Mouse (Mus musculus): ENCODE results near the gene Eomes. TPM values are rescaled to one million over a fixed set of nuclear protein-coding genes. Genes with fewer than 3 reads are reported as not detected.

Eomes gene
- polyA plus RNA-seq, 1 experiment from 2014 or later: 0.11 TPM

DNA sequence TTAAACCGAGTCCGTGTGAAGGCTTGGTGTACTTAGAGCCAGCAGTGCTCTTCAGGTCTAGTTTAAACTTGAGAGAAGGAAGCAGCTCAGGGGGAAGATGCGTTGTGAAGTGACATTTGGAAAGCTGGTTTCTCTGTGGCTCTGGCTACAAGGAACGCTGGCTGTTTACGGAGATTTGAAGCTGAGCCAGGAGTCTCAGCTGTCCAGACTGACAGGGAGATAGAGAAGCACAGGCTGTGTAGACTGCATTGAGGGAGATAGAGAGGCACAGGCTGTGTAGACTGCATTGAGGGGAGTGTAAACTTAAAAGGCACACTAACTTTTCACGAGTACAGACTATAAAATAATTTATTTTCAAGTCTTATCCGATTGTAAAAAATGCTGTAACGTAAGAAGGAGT is 42.0 kb downstream of the Eomes start:
- peak overlapping the region; percentile 69 for H3K27ac ChIP-seq (ENCODE audit: poor library complexity, severe bottlenecking)
- H3K4me1 ChIP-seq (replicated peaks): peaks cover 65% of the 10 kb centered on the region
- no peaks in the 10 kb centered on the region for H3K9me3 ChIP-seq (replicated peaks)
- H3K4me3 ChIP-seq: peak overlapping the region; percentile 13; the same call in 1 of the 2 replicates
- H3K27me3 ChIP-seq (replicated peaks): no peaks in the 10 kb centered on the region
- WGBS: 34% methylated on average over 8 of the region's 8 CpGs
- H3K4me2 ChIP-seq: peak overlapping the region; percentile 53
- peaks cover 34% of the 10 kb centered on the region for H3K36me3 ChIP-seq
- no peak overlapping the region for H3K9ac ChIP-seq
- no peak for ATAC-seq (ENCODE audit: insufficient number of reproducible peaks, low FRiP score)

DNA sequence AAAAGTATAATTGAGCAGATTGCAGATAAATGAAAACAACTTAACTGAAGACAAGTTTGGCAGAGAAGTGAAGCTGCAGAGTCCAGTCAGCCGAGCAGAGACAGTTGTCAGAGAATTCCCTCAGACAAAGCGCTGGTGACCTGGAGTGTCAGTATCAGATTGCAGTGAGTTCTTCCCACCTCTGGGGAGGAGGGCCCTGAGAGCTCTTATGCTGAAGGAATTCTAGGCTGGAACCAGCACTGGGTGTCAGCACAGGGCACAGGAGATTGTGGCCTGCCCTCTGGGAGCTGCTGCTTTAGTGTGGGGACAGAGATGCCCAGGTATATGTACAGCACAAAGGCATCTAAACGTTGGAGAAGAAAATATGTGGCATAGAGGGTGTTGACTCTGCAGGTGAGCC is 42.8 kb downstream of the Eomes start:
- no peak overlapping the region for H3K9ac ChIP-seq
- no peak overlapping the region for H3K4me2 ChIP-seq
- H3K9me3 ChIP-seq (replicated peaks): no peaks in the 10 kb centered on the region
- peak overlapping the region; percentile 42 for H3K27ac ChIP-seq (ENCODE audit: poor library complexity, severe bottlenecking)
- 10% methylated on average over 3 of the region's 3 CpGs for WGBS
- no peak overlapping the region for H3K4me3 ChIP-seq
- peak; percentile 47; the same call in 1 of the 2 replicates for ATAC-seq (ENCODE audit: insufficient number of reproducible peaks, low FRiP score)
- H3K27me3 ChIP-seq (replicated peaks): no peaks in the 10 kb centered on the region
- H3K36me3 ChIP-seq: peaks cover 33% of the 10 kb centered on the region
- H3K4me1 ChIP-seq (replicated peaks): peaks cover 59% of the 10 kb centered on the region

DNA sequence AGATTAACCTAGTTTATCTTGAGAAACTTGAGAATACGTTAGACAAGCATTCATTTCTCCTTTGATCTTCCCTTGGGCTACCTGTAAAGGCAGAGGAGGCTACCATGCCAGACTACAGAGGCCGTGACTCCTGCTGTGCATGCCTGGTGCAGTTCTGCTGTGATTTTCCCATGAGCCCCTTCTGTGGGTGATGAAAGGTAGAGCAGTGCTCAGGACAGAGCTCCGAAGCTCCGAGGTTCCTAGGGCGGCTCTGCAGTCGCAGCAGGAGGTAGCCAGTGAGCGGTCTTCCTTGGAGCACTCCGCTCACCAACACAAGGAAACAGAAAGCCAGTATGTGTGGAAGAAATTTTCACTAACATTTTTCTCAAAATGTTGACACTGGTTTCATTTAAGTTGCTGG is 43.6 kb downstream of the Eomes start:
- no peak for ATAC-seq (ENCODE audit: insufficient number of reproducible peaks, low FRiP score)
- Histone ChIP-seq H3K27ac (ENCODE audit: poor library complexity, severe bottlenecking) (no peak overlapping the region), H3K4me1 (replicated peaks) (peaks cover 53% of the 10 kb centered on the region), H3K4me3 (no peak overlapping the region), H3K9me3 (replicated peaks) (no peaks in the 10 kb centered on the region), H3K36me3 (peaks cover 37% of the 10 kb centered on the region), H3K9ac (peak overlapping the region; percentile 58), H3K4me2 (no peak overlapping the region), H3K27me3 (replicated peaks) (no peaks in the 10 kb centered on the region)
- WGBS: 61% methylated on average over 8 of the region's 8 CpGs

DNA sequence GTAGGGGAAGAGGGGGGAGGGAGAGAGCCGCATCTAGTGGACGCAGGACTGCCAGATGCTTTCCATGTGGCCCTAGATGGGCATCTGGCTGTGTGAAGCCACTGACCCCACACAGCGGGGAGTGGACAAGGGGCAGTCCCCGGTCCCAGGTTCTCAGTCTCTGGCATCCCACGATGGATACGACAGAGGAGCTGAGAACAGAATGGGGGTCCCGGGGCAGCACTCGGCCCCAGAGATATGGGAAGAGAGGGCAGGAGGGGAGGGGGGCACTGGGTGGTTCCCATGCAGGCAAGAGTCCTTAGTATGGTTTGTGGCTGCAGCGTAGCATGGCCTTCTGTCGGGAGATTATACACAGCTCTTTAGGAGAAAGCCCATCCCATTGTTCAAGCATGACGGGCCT is 45.7 kb downstream of the Eomes start:
- Histone ChIP-seq H3K27ac (ENCODE audit: poor library complexity, severe bottlenecking) (peak overlapping the region; percentile 72), H3K36me3 (peaks cover 50% of the 10 kb centered on the region), H3K4me2 (no peak overlapping the region), H3K9ac (no peak overlapping the region), H3K4me3 (no peak overlapping the region), H3K27me3 (replicated peaks) (no peaks in the 10 kb centered on the region), H3K4me1 (replicated peaks) (peaks cover 38% of the 10 kb centered on the region), H3K9me3 (replicated peaks) (no peaks in the 10 kb centered on the region)
- no peak for ATAC-seq (ENCODE audit: insufficient number of reproducible peaks, low FRiP score)
- 80% methylated on average over 11 of the region's 11 CpGs for WGBS

DNA sequence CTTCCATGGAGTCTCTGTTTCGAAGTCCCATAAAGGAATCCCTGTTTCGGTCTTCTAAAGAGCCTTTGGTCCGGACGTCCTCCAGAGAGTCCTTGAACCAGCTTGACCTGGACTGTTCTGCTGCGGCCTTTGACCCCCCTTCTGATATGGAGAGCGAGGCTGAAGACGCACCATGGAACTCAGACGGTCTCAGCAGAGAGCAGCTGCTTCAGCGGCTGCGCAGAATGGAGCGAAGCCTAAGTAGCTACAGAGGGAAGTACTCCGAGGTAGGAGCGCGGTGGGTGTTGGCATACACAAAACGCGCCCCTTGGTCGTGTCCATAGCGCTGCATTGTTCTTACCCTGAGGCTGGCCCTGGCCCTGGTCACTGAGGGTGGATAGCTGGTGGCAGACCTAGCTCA is 49.0 kb downstream of the Eomes start:
- H3K27me3 ChIP-seq (replicated peaks): no peaks in the 10 kb centered on the region
- ATAC-seq (ENCODE audit: insufficient number of reproducible peaks, low FRiP score): no peak
- peaks cover 14% of the 10 kb centered on the region for H3K4me1 ChIP-seq (replicated peaks)
- H3K4me3 ChIP-seq: no peak overlapping the region
- WGBS: 87% methylated on average over 18 of the region's 18 CpGs
- H3K27ac ChIP-seq (ENCODE audit: poor library complexity, severe bottlenecking): no peak overlapping the region
- no peak overlapping the region for H3K9ac ChIP-seq
- no peaks in the 10 kb centered on the region for H3K9me3 ChIP-seq (replicated peaks)
- H3K36me3 ChIP-seq: peaks cover 82% of the 10 kb centered on the region
- H3K4me2 ChIP-seq: no peak overlapping the region

DNA sequence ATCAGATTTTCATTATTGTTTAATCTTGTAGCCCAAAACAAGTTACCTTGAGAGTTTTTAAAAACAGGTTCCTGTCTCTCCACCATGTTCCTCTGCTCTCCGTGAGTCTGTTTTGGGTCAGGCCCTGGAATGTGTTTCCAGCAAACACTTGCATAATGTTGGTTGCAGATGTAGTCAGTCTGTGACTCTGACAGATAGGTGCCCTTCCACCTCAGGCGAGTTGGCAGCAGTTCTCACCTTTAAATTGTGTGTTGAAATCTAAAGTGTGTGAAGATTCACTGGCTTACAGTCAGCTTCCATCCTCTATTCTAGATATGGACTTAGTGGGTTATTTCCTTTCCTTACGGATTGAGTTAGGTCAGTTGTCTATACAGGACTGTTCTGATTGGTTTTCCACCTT is 51.8 kb downstream of the Eomes start:
- 71% methylated on average over 3 of the region's 3 CpGs for WGBS
- no peak overlapping the region for H3K27ac ChIP-seq (ENCODE audit: poor library complexity, severe bottlenecking)
- ATAC-seq (ENCODE audit: insufficient number of reproducible peaks, low FRiP score): no peak

DNA sequence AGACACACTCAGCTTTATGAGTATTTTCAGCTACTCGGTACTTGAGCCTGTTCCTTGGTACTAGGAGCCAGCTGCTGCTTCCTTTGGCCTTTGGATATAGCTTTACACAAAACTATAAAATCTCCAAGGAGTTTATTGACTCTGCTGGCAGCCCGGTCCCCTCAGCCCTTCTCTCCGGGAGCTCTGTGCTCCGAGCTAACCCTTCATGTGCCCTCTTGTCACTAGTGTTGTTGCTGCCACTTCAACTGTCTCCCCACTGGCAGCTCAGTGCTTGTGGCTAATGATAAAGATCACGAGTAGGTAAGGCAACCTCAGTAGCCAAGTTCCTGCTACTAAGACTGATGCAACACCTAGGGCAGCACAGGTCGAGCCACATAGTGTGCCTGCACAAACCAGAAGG is 52.7 kb downstream of the Eomes start:
- H3K4me3 ChIP-seq: no peak overlapping the region

More for the DNA sequence above, 51.8 kb downstream of the Eomes start:
- Histone ChIP-seq H3K36me3 (peaks cover 83% of the 10 kb centered on the region), H3K4me3 (no peak overlapping the region), H3K9me3 (replicated peaks) (no peaks in the 10 kb centered on the region), H3K27me3 (replicated peaks) (no peaks in the 10 kb centered on the region), H3K4me2 (no peak overlapping the region), H3K4me1 (replicated peaks) (no peaks in the 10 kb centered on the region; the same call in 1 of the 2 replicates), H3K9ac (no peak overlapping the region)

DNA sequence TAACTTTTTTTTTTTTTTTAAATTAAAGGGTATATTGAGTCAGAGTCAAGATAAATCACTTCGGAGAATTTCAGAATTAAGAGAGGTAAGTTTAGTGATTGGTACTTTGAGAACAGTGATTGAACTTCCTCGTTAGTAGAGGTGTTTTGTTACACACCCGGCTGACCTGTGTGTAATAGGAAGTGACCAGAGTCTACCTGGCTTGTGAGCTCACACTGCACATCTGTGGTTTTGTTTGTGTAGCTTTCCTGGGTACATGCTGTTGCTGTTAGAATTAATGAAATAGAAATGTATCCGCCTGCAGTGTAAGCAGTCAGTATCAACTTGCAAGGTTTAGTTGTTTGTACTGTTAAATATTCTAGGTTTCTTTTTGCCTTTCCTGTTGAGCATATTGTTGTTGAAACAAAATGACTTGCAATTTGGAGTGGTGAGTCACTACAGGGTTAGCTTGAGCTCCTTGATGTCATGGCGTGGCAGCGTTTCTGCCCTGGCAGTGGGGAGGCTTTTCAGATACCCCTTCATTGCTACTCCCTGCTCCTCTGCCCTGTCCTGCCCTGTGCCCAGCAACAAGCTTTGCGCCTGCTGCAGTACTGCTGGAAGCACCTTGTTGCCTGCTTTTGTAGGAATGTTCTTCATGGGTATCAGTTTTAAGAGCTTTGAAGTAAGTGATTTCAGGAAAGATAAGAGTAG is 54.6 kb downstream of the Eomes start:
- Histone ChIP-seq H3K4me2 (no peak overlapping the region), H3K27me3 (replicated peaks) (no peaks in the 10 kb centered on the region), H3K9ac (no peak overlapping the region), H3K4me3 (no peak overlapping the region), H3K4me1 (replicated peaks) (no peaks in the 10 kb centered on the region), H3K27ac (ENCODE audit: poor library complexity, severe bottlenecking) (no peak overlapping the region), H3K9me3 (replicated peaks) (no peaks in the 10 kb centered on the region), H3K36me3 (peaks cover 85% of the 10 kb centered on the region)
- ATAC-seq (ENCODE audit: insufficient number of reproducible peaks, low FRiP score): no peak
- WGBS: 91% methylated on average over 7 of the region's 7 CpGs

More for the DNA sequence above, 52.7 kb downstream of the Eomes start:
- 76% methylated on average over 6 of the region's 6 CpGs for WGBS
- H3K36me3 ChIP-seq: peaks cover 86% of the 10 kb centered on the region
- H3K27me3 ChIP-seq (replicated peaks): no peaks in the 10 kb centered on the region
- no peak overlapping the region for H3K9ac ChIP-seq
- no peaks in the 10 kb centered on the region for H3K9me3 ChIP-seq (replicated peaks)
- no peak overlapping the region for H3K4me2 ChIP-seq
- H3K4me1 ChIP-seq (replicated peaks): no peaks in the 10 kb centered on the region; the same call in 1 of the 2 replicates
- ATAC-seq (ENCODE audit: insufficient number of reproducible peaks, low FRiP score): no peak
- H3K27ac ChIP-seq (ENCODE audit: poor library complexity, severe bottlenecking): no peak overlapping the region

Other genes starting within 250 kb of the Eomes start
- 74.8 and 75.5 TPM in 2 replicates for gene Golga4, start 28.1 kb downstream of the Eomes start, polyA plus RNA-seq (2016; fragmentation: Nextera tagmentation; extraction: Ambion mirVana)
- 20.2 and 21.0 TPM in 2 replicates for gene Itga9, start 128.5 kb downstream of the Eomes start, polyA plus RNA-seq (2016; fragmentation: Nextera tagmentation; extraction: Ambion mirVana)

All from heart, embryonic 12.5 days (tissue).